Mouse (Mus musculus): Measurements from ENCODE around the gene Scgb2b20. TPM values are rescaled to one million over a fixed set of nuclear protein-coding genes. Genes with fewer than 3 reads are reported as not detected.
"Not testable (repeated sequence)": the region's sequence is repeated elsewhere in the genome, so short reads cannot be mapped to it uniquely, and the experiment has no call there.

Scgb2b20 gene
- polyA plus RNA-seq (2015; fragmentation: Nextera tagmentation; extraction: Ambion mirVana), result not detected in 2 replicates

- H3K9me3 ChIP-seq, result peaks cover 10% of the 10 kb centered on the region
- not testable (repeated sequence) for H3K36me3 ChIP-seq; H3K27me3 ChIP-seq; H3K9ac ChIP-seq; H3K27ac ChIP-seq; H3K4me3 ChIP-seq; H3K4me2 ChIP-seq; ATAC-seq (ENCODE audit: low FRiP score); H3K4me1 ChIP-seq (replicated peaks)
- WGBS, result 84% methylated on average over 2 of the region's 2 CpGs
Observed at GRCm38 (mm10) chr7:33366222-33366621, at the start of gene Scgb2b20. Gene Scgb2b20 (minus strand): TSS chr7:33366322.

DNA sequence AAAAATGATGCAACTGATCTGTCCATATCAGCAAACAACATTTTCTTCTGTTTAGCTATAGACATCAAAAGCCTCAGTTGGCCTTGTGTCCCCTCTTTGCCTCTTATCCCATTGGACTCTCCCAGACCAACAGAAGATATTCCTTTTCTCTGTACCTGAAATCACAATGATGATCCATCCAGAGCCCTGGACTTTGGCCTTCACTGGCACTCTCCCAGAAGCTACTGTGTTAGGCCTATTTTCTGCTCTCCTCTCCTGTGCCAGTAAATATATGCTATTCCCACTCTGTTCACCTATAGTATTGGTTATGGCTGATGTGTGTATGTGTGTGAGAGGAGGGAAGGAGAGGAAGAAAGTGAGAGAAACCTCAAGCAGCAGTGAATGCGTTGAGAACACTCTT lies 43.6 kb upstream of the Scgb2b20 start:
- ATAC-seq (ENCODE audit: low FRiP score); H3K4me1 ChIP-seq (replicated peaks); H3K4me2 ChIP-seq; H3K4me3 ChIP-seq; H3K27me3 ChIP-seq; H3K27ac ChIP-seq; H3K9ac ChIP-seq; H3K36me3 ChIP-seq: not testable (repeated sequence)
- H3K9me3 ChIP-seq, result peaks cover 22% of the 10 kb centered on the region
- WGBS, result 72% methylated on average over 1 of the region's 1 CpGs

DNA sequence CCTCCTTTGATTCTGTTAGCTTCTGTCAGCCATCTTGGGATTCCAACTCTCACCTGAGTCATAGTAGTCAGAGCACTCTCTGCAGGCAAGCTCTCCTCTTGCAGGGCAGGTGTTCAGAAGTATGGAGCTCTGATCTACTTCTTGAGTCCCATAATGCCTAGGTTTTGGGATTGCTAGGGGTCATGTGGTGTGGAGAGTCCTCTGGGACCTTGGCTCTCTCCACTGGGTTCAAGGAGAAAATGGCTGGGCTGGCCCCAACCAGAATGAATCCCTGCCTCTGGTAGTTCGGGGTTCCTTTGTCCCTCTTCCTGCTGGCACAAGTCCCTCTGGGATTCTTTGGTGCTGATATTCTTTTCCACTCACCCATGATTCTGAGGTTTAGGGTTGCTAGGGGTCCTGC lies 35.5 kb upstream of the Scgb2b20 start:
- H3K27me3 ChIP-seq, result no peaks in the 10 kb centered on the region
- no peak overlapping the region for H3K4me2 ChIP-seq
- H3K36me3 ChIP-seq, result no peaks in the 10 kb centered on the region
- H3K9ac ChIP-seq, result no peak overlapping the region
- WGBS, result 80% methylated on average over 1 of the region's 1 CpGs
- H3K4me1 ChIP-seq (replicated peaks), result no peaks in the 10 kb centered on the region
- no peak overlapping the region for H3K4me3 ChIP-seq
- no peak for ATAC-seq (ENCODE audit: low FRiP score)
- no peak overlapping the region for H3K27ac ChIP-seq
- H3K9me3 ChIP-seq, result peaks cover 35% of the 10 kb centered on the region

- H3K9ac ChIP-seq; H3K27ac ChIP-seq; H3K27me3 ChIP-seq; H3K4me1 ChIP-seq (replicated peaks); H3K4me2 ChIP-seq; H3K36me3 ChIP-seq; ATAC-seq (ENCODE audit: low FRiP score); H3K4me3 ChIP-seq: not testable (repeated sequence)
- H3K9me3 ChIP-seq, result peaks cover 35% of the 10 kb centered on the region
Observed at GRCm38 (mm10) chr7:33399749-33400148, 33.6 kb upstream of the Scgb2b20 start.

GRCm38 (mm10) chr7:33372934-33373333 lies 6.8 kb upstream of the Scgb2b20 start, which contains the start of gene Scgb1b20:
Gene Scgb1b20 (plus strand): TSS chr7:33373234.
- peaks cover 10% of the 10 kb centered on the region for H3K9me3 ChIP-seq
- ATAC-seq (ENCODE audit: low FRiP score); H3K27me3 ChIP-seq; H3K4me3 ChIP-seq; H3K36me3 ChIP-seq; H3K4me1 ChIP-seq (replicated peaks); H3K27ac ChIP-seq; H3K9ac ChIP-seq; H3K4me2 ChIP-seq: not testable (repeated sequence)
- 84% methylated on average over 4 of the region's 4 CpGs for WGBS

Other genes with a start within 250 kb of the Scgb2b20 start
- gene Scgb2b18, start 192.5 kb downstream of the Scgb2b20 start, polyA plus RNA-seq (2015; fragmentation: Nextera tagmentation; extraction: Ambion mirVana), result not detected in 2 replicates
- not detected in 2 replicates for gene Scgb1b18, start 180.8 kb downstream of the Scgb2b20 start, polyA plus RNA-seq (2015; fragmentation: Nextera tagmentation; extraction: Ambion mirVana)
- not detected in 2 replicates for gene Scgb2b19, start 86.0 kb downstream of the Scgb2b20 start, polyA plus RNA-seq (2015; fragmentation: Nextera tagmentation; extraction: Ambion mirVana)
- gene Scgb1b19, start 79.0 kb downstream of the Scgb2b20 start, polyA plus RNA-seq (2015; fragmentation: Nextera tagmentation; extraction: Ambion mirVana), result not detected in 2 replicates
- gene Scgb1b20, start 6.9 kb upstream of the Scgb2b20 start, polyA plus RNA-seq (2015; fragmentation: Nextera tagmentation; extraction: Ambion mirVana), result not detected in 2 replicates
- gene Scgb2b21, start 154.1 kb upstream of the Scgb2b20 start, polyA plus RNA-seq (2015; fragmentation: Nextera tagmentation; extraction: Ambion mirVana), result not detected in 2 replicates